Comparison of ENCODE assay signal across 12 mouse cellular contexts in the genomic region with DNA sequence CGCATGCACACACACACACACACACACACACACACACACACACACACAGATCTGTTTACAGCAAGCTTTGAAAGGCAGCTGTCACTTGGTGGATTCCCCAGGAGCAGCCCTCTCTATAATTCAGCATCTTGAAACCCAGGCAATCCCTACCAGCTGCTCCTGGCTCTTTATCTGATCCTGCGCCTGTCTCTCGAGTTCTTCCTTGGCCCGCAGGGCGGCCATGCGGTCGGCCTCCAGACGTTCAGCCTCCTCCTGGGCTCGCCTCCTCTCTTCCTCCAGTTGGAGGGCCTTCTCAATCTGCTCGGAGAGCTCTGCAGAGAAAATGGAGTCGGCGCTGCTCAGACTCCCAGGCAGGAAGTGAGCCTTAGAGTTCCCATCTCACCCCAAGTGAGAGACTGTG. TPM values are rescaled to one million over a fixed set of nuclear protein-coding genes. Genes with fewer than 3 reads are reported as not detected.
DNase-seq lines count a peak whose midpoint lies in the region; ATAC-seq and TF ChIP-seq lines count a peak whose summit lies in the region.
"Had no signal": no experiment of that assay in that cellular context is flagged by ENCODE, and none has a peak within 500 bp of the region (broad histone marks: within the 10 kb centered on the region; RNA-seq: fewer than 3 reads in every experiment).

No protein-coding gene starts in this region.

- ATAC-seq in heart, embryonic 11.5 days (replicated peaks; ENCODE audit: insufficient number of reproducible peaks, low FRiP score, low TSS enrichment), result no peak
- ATAC-seq in forebrain, embryonic 15.5 days (replicated peaks), result peak; percentile 16; the same call in 1 of the 2 replicates
- ATAC-seq in kidney, embryonic 16.5 days (ENCODE audit: low FRiP score, low TSS enrichment), result no peak
- ATAC-seq: liver, embryonic 12.5 days; Patski had no signal

- TF ChIP-seq CTCF in lung, adult 2 months (IDR thresholded peaks at IDR 0.05; ENCODE audit: insufficient read depth, low read length), result no peak

- no peaks in the 10 kb centered on the region for H3K27me3 ChIP-seq in heart, embryonic 10.5 days (ENCODE audit: insufficient read depth, poor library complexity, severe bottlenecking)
- no peaks in the 10 kb centered on the region for H3K27me3 ChIP-seq in heart, embryonic 11.5 days (ENCODE audit: control insufficient read depth, insufficient read depth, low read length)
- no peaks in the 10 kb centered on the region for H3K27me3 ChIP-seq in forebrain, embryonic 15.5 days
- H3K27me3 ChIP-seq in kidney, embryonic 16.5 days (ENCODE audit: insufficient read depth, low read length), result no peaks in the 10 kb centered on the region
- H3K27me3 ChIP-seq: liver, embryonic 12.5 days; Patski had no signal

- no peak for TF ChIP-seq POLR2A in lung, adult 2 months (IDR thresholded peaks at IDR 0.05; ENCODE audit: borderline replicate concordance, extremely low read depth, low read depth, low read length)

- H3K9ac ChIP-seq in heart, embryonic 11.5 days (ENCODE audit: low read depth, low read length), result no peak overlapping the region
- H3K9ac ChIP-seq in forebrain, embryonic 15.5 days (replicated peaks), result no peak overlapping the region
- no peak overlapping the region for H3K9ac ChIP-seq in kidney, embryonic 16.5 days (replicated peaks; ENCODE audit: low read length)
- H3K9ac ChIP-seq: liver, embryonic 12.5 days had no signal

- H3K4me1 ChIP-seq in heart, embryonic 10.5 days, result peaks cover 51% of the 10 kb centered on the region
- peaks cover 30% of the 10 kb centered on the region for H3K4me1 ChIP-seq in heart, embryonic 11.5 days (ENCODE audit: control insufficient read depth, insufficient read depth, low read length)
- peaks cover 27% of the 10 kb centered on the region for H3K4me1 ChIP-seq in lung, adult 2 months (ENCODE audit: control insufficient read depth, insufficient read depth, low read length)
- H3K4me1 ChIP-seq in forebrain, embryonic 15.5 days, result peaks cover 32% of the 10 kb centered on the region
- H3K4me1 ChIP-seq in kidney, embryonic 16.5 days (ENCODE audit: insufficient read depth, low read length), result peaks cover 49% of the 10 kb centered on the region

- 79% methylated on average over 12 of the region's 12 CpGs for WGBS in heart, embryonic 10.5 days
- 78% methylated on average over 12 of the region's 12 CpGs for WGBS in heart, embryonic 11.5 days (ENCODE audit: insufficient replicate concordance)
- WGBS in lung, adult 2 months, result 87% methylated on average over 12 of the region's 12 CpGs
- WGBS in forebrain, embryonic 15.5 days, result 80% methylated on average over 12 of the region's 12 CpGs
- WGBS in kidney, embryonic 16.5 days, result 80% methylated on average over 12 of the region's 12 CpGs

- DNase-seq in heart, embryonic 10.5 days (ENCODE audit: low spot score), result peak; percentile 63
- DNase-seq in lung, adult 2 months, result peak; percentile 2
- no peak for DNase-seq in lung, postnatal 25 days (ENCODE audit: low spot score)
- peak; percentile 77 for DNase-seq in MN1 (ENCODE audit: low spot score)
- no peak for DNase-seq in thymus, postnatal 36 days
- DNase-seq: adrenal gland, postnatal 25 days; thymus, adult 2 months had no signal

- no peak overlapping the region for H3K4me3 ChIP-seq in heart, embryonic 10.5 days
- H3K4me3 ChIP-seq in heart, embryonic 11.5 days (ENCODE audit: low read depth, low read length), result no peak overlapping the region
- no peak overlapping the region for H3K4me3 ChIP-seq in lung, adult 2 months (replicated peaks; ENCODE audit: extremely low read depth, low read depth, low read length)
- H3K4me3 ChIP-seq in forebrain, embryonic 15.5 days, result no peak overlapping the region
- no peak overlapping the region for H3K4me3 ChIP-seq in kidney, embryonic 16.5 days (ENCODE audit: low read length)
- H3K4me3 ChIP-seq: liver, embryonic 12.5 days had no signal

- peak overlapping the region; percentile 45; the same call in 1 of the 2 replicates for H3K27ac ChIP-seq in heart, embryonic 10.5 days
- H3K27ac ChIP-seq in heart, embryonic 11.5 days (ENCODE audit: low read depth, low read length), result no peak overlapping the region
- peak overlapping the region; percentile 61 for H3K27ac ChIP-seq in forebrain, embryonic 15.5 days (replicated peaks)
- H3K27ac ChIP-seq in kidney, embryonic 16.5 days (ENCODE audit: low read length), result no peak overlapping the region
- H3K27ac ChIP-seq: liver, embryonic 12.5 days had no signal

- peaks cover 68% of the 10 kb centered on the region for H3K36me3 ChIP-seq in heart, embryonic 10.5 days
- H3K36me3 ChIP-seq in heart, embryonic 11.5 days (ENCODE audit: control insufficient read depth, insufficient read depth, low read length), result peaks cover 26% of the 10 kb centered on the region
- H3K36me3 ChIP-seq in forebrain, embryonic 15.5 days, result 0 out of 2 replicates have a peak, but pooled peaks cover 10% of the 10 kb centered on the region
- H3K36me3 ChIP-seq in kidney, embryonic 16.5 days (ENCODE audit: insufficient read depth, low read length), result peaks cover 46% of the 10 kb centered on the region

- H3K9me3 ChIP-seq in heart, embryonic 10.5 days, result no peaks in the 10 kb centered on the region
- H3K9me3 ChIP-seq in heart, embryonic 11.5 days (replicated peaks; ENCODE audit: control insufficient read depth, low read length), result no peaks in the 10 kb centered on the region
- H3K9me3 ChIP-seq in forebrain, embryonic 15.5 days, result no peaks in the 10 kb centered on the region
- H3K9me3 ChIP-seq in kidney, embryonic 16.5 days (ENCODE audit: low read length), result no peaks in the 10 kb centered on the region
- H3K9me3 ChIP-seq: liver, embryonic 12.5 days had no signal

- H3K4me2 ChIP-seq in heart, embryonic 11.5 days, result no peak overlapping the region
- no peak overlapping the region for H3K4me2 ChIP-seq in forebrain, embryonic 15.5 days (replicated peaks)
- H3K4me2 ChIP-seq in kidney, embryonic 16.5 days (replicated peaks; ENCODE audit: low read depth, low read length), result no peak overlapping the region
- H3K4me2 ChIP-seq: liver, embryonic 12.5 days had no signal

RNA-seq across cellular contexts. Expression of a gene that starts 41.3 kb away (rescaled TPM):
- 121 and 125 TPM in 2 replicates for polyA plus RNA-seq in heart, embryonic 10.5 days (2016; fragmentation: Nextera tagmentation; extraction: Ambion mirVana)
- polyA plus RNA-seq in heart, embryonic 11.5 days (2014; fragmentation: Nextera tagmentation; extraction: Ambion mirVana), result 89.2 and 109 TPM in 2 replicates
- polyA plus RNA-seq in lung, adult 2 months (2012; rRNA removed), result 79.3 and 84.0 TPM in 2 replicates
- 112 and 125 TPM in 2 replicates for polyA plus RNA-seq in forebrain, embryonic 15.5 days (2015; fragmentation: Nextera tagmentation; extraction: Ambion mirVana)
- polyA plus RNA-seq in kidney, embryonic 16.5 days (2015; fragmentation: Nextera tagmentation; extraction: Ambion mirVana), result 240 and 248 TPM in 2 replicates

Comparison
In these comparisons a context has a peak if more than half of its experiments do, and no peak if none do; other contexts are left out.
1. DNase-seq: peak in heart, embryonic 10.5 days (single experiment), lung, adult 2 months (single experiment) and MN1 (single experiment); none in lung, postnatal 25 days (single experiment) and thymus, postnatal 36 days (0 of 2).
2. H3K27ac ChIP-seq: peak in heart, embryonic 10.5 days (single experiment) and forebrain, embryonic 15.5 days (single experiment); none in heart, embryonic 11.5 days (single experiment) and kidney, embryonic 16.5 days (single experiment).